Mouse (Mus musculus) monocyte, adult 5-6 weeks (primary cell): ENCODE results near the gene Adgrl3. TPM values are rescaled to one million over a fixed set of nuclear protein-coding genes. Genes with fewer than 3 reads are reported as not detected.

Experiments used
- ATAC-seq: fragments of 153-309, 156-312 bp; replicated peaks from 2 replicates; pipeline ENCODE4 v1.8.0; 2017; ENCODE audit warnings: mild to moderate bottlenecking; ENCODE audit not compliant: low TSS enrichment, insufficient number of reproducible peaks, severe bottlenecking, poor library complexity, low FRiP score
- total RNA-seq: library from RNA; stranded (forward); fragments of 200-1000, 200-491, 200-594 nt; gene quantifications from 3 replicates; pipeline ENCODE4 v1.2.3, GENCODE M21; 2017

The Adgrl3 gene
- total RNA-seq, 1 experiment from 2014 or later = 7.0 TPM

GRCm38 (mm10) chr5:81329571-81329971 is 309.6 kb downstream of the Adgrl3 start:
- no peak for ATAC-seq

- ATAC-seq = no peak
Observed at GRCm38 (mm10) chr5:81344330-81344729, 324.4 kb downstream of the Adgrl3 start.

DNA sequence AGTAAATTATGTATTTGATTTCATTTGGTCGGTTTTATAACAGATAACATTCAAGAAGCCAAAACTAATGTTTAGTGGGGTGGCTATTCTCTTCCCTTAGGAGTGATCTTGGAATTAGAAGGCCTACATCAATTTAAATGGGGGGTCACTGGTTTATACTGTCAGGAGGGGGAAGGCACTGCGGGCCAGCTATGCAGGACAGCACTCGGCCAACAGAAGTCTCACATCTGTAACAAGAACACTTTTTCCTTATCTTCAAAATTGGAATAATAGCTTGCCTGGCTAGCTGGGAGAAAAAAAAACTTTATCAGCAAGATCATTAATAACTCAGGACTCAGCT is 325.1 kb downstream of the Adgrl3 start:
- no peak for ATAC-seq

DNA sequence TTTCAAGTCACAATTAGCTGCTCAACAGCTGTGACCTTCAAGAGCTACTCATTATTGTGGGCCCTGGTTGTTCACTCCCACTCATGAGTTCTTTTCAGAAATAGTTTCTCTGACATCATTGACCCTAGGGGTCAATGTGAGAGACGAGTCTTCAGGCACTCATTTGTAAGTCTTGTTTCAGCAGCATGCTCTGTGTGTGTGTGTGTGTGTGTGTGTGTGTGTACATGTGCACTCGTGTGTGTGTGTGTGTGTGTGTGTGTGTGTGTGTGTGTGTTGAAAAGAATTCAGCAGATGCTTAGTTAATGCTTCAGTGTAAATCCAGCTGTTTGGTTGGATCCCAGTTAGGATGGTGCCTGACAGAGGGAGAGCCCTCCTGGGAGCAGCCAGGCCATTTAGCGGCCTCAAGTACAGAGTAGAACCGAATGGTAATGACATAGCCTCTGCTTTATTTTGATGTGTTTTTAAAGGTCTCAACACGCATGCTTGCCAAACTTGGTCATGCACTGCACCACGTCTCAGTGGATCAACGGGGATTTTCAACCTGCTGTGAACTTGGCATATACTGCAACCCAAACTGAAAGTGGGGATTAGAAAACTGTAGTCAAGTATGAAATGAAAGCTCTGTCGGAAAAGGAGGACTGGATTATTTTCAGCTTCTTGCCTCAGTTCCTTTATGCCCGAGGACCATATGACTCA is 325.6 kb downstream of the Adgrl3 start:
- no peak for ATAC-seq

DNA sequence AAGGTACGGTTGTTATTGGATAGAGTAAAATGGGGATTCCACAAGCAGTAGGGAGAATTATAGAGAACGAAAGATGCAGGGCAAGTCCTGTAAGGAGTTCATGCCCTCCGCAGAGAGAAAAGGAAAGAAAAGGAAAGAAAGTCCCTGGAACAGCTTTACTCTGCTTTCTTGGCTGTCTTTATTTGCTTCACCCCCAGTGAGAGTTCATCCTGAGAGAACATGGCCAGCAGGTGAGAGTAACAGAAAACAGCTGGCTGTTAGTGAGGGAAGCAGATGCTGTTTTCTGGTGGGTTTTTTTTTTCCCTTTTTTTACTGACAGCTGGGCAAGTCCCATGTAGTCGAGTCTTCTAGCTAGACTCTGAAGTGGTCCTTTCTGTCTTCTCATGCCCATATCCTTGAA is 327.6 kb downstream of the Adgrl3 start:
- no peak for ATAC-seq

DNA sequence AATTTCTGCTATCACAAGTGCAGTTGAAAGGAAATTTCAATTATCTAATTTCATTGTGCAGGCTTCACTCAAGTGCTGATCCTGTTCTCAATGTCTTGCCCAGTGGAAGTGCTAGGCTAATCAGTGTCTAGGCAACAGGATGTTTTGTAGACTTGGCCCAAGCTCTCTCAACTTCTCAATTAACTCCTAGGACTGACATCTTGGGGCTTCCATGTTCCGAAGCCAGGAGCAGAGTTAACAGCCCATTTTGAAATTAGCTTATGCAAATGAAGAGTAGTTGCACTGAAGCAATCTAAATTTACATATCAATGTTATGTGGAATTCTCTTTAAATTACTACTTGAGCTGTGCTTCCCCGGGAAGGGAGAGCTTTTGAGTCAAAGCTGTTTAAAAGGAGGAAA is 339.6 kb downstream of the Adgrl3 start:
- no peak for ATAC-seq

DNA sequence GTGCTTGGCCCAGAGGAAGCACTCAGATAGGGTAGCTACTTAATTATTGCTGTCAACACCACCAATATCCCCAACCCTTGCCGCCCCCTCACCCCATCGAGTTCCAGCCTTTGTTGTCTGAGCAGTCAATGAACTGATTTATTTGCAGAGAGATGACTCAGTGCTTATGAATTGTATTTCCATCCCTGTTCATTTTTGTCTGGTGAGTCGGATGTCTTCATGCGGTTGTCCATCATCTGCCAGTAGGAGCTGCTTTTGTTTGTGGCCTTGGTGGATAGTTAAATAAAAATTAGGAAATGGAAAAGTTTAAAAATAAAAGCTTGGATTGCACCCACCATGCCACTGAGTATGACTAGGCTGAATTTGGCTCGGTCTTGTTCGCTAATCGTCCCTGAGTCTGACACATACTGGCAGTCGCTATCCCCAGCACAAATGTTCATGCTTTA is 344.3 kb downstream of the Adgrl3 start:
- ATAC-seq = no peak

DNA sequence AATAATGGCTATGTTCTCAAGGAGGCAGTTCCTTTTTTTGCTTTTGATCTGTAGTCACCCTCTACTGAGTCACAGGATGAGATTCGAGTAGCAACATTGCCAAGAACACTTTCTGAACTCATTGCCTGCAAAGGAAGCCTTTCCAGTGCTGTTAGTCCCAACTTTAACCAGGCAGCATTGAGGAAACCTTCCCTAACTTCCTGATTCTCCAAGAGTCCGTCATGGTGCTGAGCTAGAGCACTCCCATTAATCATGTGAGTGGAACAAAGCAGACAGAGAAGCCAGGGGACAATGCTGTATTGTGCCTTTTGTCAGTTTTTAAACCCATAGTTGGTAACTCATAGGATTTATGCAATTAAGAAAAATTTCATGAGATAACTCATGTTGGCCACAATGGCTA is 345.3 kb downstream of the Adgrl3 start:
- no peak for ATAC-seq

GRCm38 (mm10) chr5:81370126-81370850 is 350.4 kb downstream of the Adgrl3 start:
- ATAC-seq = no peak

- ATAC-seq = no peak
Observed at GRCm38 (mm10) chr5:81375992-81376391, 356.1 kb downstream of the Adgrl3 start.

GRCm38 (mm10) chr5:81405582-81406143 is 385.7 kb downstream of the Adgrl3 start:
- ATAC-seq = no peak

GRCm38 (mm10) chr5:81417326-81417725 is 397.4 kb downstream of the Adgrl3 start:
- ATAC-seq = no peak

GRCm38 (mm10) chr5:81427393-81427792 is 407.5 kb downstream of the Adgrl3 start:
- ATAC-seq = no peak

GRCm38 (mm10) chr5:81436375-81436774 is 416.4 kb downstream of the Adgrl3 start:
- no peak for ATAC-seq

DNA sequence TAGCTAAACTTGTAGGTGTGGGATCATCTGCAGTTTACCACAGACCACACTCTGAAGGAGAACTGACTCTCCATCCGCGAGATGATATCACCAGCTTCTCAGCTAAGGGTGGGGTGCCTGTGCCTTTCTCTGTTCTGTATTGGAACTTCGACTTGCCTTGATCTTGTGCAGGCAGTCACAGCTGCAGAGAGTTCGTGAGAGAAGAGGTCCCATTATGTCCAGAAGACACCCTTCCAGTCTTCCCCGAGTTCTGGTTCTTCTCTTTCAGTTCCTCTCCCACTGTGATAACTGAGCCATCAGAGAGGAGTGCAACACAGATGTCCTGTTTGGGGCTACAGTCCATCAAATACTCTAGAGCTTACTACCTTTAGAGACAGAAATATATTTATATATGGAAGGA is 422.2 kb downstream of the Adgrl3 start:
- ATAC-seq = no peak

DNA sequence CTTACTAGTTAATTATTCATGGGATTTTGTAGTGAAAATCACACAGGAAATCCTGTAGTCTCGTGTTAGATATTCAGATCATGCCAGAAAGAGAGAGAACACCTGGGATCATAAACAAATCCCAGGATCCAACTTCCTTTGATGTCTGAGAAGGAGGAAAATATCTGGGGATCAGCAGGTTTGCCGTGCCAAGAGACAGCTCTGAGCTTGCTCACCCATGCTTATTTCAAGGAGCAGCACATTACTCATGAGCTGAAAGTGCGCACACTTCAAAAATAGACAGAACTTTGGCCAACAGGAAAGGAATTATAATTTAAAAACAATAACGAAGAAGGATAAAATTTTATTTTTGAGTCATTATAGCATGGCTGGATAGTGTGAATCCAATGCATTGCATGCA is 446.0 kb downstream of the Adgrl3 start:
- ATAC-seq = no peak

DNA sequence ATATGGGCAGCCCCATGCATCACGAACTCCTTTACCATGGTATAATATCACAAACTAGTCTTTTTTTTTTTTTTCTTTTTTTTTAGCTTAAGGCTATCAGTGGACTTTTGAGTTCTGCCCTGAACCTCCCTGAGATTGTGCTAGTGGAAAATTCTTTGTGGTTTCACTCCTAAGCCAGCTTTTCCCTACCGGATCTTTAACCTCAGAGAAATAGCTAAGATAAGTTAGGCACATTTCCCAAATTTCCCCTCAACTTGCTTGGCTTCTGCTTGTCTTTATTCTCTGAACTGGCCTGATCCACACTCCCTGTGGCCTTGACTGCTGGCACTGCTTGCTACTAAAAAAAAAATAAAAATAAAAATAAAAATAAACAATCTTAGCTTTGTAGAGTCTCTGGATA is 454.7 kb downstream of the Adgrl3 start:
- no peak for ATAC-seq

GRCm38 (mm10) chr5:81475406-81475805 is 455.5 kb downstream of the Adgrl3 start:
- no peak for ATAC-seq

GRCm38 (mm10) chr5:81475971-81476606 is 456.2 kb downstream of the Adgrl3 start:
- ATAC-seq = no peak

DNA sequence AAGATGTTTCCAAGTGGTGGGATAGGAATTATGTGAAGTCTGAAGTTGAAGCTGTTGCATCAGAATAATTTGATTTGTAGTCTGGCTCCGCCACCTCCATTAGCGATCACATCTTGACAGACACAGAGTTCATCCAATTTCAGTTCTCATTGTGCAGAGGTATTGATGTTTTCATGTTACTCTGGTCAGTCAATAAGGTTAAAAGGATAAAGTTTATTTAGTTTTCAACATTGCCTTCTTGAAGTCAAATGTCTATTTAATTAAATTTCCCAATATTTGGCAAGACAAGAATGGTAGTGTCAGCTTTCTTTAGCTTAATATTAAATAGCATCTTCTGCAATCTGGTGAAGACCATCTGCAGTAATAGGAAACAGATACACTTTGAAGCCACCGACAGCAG is 461.0 kb downstream of the Adgrl3 start:
- no peak for ATAC-seq
